Mouse (Mus musculus): ENCODE data around the gene Cfc1. TPM values are rescaled to one million over a fixed set of nuclear protein-coding genes. Genes with fewer than 3 reads are reported as not detected.

Gene Cfc1
- polyA plus RNA-seq, 1 experiment from 2014 or later = not detected

Other genes starting within 250 kb of the Cfc1 start
- gene Ccdc115, start 96.0 kb upstream of the Cfc1 start, polyA plus RNA-seq (2015; fragmentation: Nextera tagmentation; extraction: Ambion mirVana) = 63.3 and 66.4 TPM in 2 replicates
- 112 and 122 TPM in 2 replicates for gene Imp4, start 95.8 kb upstream of the Cfc1 start, polyA plus RNA-seq (2015; fragmentation: Nextera tagmentation; extraction: Ambion mirVana)
- 33.4 and 33.8 TPM in 2 replicates for gene Ptpn18, start 75.9 kb upstream of the Cfc1 start, polyA plus RNA-seq (2015; fragmentation: Nextera tagmentation; extraction: Ambion mirVana)
- gene Prss39, start 37.2 kb upstream of the Cfc1 start, polyA plus RNA-seq (2015; fragmentation: Nextera tagmentation; extraction: Ambion mirVana) = not detected in 2 replicates
- gene Prss40, start 25.3 kb downstream of the Cfc1 start, polyA plus RNA-seq (2015; fragmentation: Nextera tagmentation; extraction: Ambion mirVana) = not detected in 2 replicates
- gene Amer3, start 44.0 kb downstream of the Cfc1 start, polyA plus RNA-seq (2015; fragmentation: Nextera tagmentation; extraction: Ambion mirVana) = 0.64 and 0.72 TPM in 2 replicates